Mouse (Mus musculus): ENCODE measurements around the gene Mapkbp1. TPM values are rescaled to one million over a fixed set of nuclear protein-coding genes. Genes with fewer than 3 reads are reported as not detected.
A peak's percentile ranks its signal among the peaks of the same experiment; 100 is the strongest.

Mapkbp1 gene
- polyA plus RNA-seq, 1 experiment from 2014 or later: 6.8 TPM

DNA sequence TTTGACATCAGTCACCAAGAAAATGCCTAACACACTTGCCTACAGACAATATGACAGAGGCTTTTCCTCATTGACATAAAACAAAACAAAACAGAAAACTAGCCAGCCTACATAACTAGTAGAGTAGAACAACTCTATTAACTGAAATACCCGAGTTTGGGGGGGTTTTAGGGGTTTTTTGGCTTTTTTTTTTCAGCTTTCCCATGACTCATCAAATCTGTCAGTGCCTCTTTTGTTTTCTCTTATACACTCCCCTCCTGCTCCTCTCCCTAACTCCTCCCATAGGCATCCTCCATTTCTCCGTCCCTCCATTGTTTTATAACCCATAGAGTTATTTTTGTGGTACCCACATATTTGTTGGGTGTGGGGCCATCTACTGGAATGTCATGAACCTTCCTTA, 21.0 kb downstream of the Mapkbp1 start:
- Histone ChIP-seq H3K9ac (replicated peaks) (no peak overlapping the region), H3K27me3 (replicated peaks) (no peaks in the 10 kb centered on the region), H3K4me2 (no peak overlapping the region), H3K27ac (replicated peaks) (no peak overlapping the region), H3K36me3 (0 out of 2 replicates have a peak, but pooled peaks cover 6% of the 10 kb centered on the region), H3K9me3 (replicated peaks) (no peaks in the 10 kb centered on the region), H3K4me3 (replicated peaks) (no peak overlapping the region), H3K4me1 (peaks cover 19% of the 10 kb centered on the region; the same call in 1 of the 2 replicates)
- ATAC-seq (ENCODE audit: low FRiP score): no peak
- 53% methylated on average over 2 of the region's 2 CpGs for WGBS

DNA sequence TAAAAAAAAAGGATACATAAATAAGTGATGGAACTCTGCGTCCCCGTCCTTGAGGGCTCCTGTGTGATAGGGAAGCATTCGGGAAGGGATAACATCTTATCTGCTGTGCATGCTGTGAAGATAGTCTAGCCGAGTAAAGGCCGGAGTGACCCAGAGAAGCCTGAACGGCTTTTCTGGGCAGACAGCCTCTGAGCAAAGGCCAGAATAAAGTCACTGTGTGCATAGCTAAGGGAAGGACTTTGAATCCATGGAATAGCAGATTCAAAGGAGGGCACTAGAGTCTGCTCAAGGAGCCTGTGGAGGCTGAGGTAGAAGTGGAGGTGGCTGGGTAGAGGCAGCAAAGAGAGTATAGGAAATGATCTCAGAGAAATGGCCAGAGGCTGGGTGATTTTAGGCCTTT, 22.3 kb downstream of the Mapkbp1 start:
- no peak overlapping the region for H3K4me2 ChIP-seq
- peaks cover 19% of the 10 kb centered on the region; the same call in 1 of the 2 replicates for H3K4me1 ChIP-seq
- H3K27ac ChIP-seq (replicated peaks): peak overlapping the region; percentile 68
- peaks cover 15% of the 10 kb centered on the region; the same call in 1 of the 2 replicates for H3K36me3 ChIP-seq
- no peaks in the 10 kb centered on the region for H3K27me3 ChIP-seq (replicated peaks)
- no peak for ATAC-seq (ENCODE audit: low FRiP score)
- H3K9ac ChIP-seq (replicated peaks): no peak overlapping the region
- H3K4me3 ChIP-seq (replicated peaks): no peak overlapping the region
- WGBS: 92% methylated on average over 6 of the region's 6 CpGs
- H3K9me3 ChIP-seq (replicated peaks): no peaks in the 10 kb centered on the region

DNA sequence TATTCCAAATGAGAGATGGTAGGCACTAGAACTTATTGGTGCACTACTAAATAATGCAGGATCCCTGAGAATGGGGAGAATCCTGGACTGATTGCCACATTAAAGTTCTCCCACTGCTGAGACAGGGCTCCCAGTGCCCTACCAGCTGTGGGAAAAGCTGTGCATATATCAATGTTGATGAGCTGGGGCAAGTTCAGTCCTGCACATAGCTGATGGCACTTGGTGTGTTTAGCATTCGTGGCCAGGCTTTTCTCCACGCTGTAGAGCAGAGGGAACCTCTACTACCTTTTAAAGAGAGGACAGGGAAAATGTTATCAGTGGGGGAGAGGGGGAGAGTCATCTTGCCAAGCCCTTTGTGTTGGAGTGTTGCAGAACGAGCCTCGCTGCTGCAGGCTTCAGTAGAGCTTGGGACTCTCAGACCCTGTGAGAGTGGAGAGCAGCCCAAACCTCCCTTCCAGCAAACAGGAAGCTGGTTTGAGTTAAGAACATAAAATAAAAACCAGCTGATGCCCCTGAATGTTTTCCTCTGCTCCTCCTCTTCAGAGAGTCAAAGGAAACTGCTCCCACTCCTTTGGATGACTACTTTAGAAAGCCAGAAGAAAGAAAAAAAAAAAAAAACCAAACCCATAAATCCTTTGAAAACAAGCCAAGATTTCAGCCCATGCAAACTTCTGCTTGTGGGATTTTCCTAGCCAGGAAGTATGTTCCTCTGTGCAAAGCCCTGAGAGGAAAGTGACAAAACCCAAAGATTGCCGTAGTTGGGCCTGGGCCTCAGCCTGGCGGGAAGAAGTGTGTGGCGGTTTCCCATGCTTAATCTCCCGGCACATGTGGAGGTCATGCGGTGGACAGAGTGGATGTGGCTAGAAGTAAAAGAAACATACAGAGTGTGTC, 23.1 kb downstream of the Mapkbp1 start:
- H3K4me3 ChIP-seq (replicated peaks): no peak overlapping the region
- peaks cover 19% of the 10 kb centered on the region; the same call in 1 of the 2 replicates for H3K4me1 ChIP-seq
- H3K9ac ChIP-seq (replicated peaks): no peak overlapping the region
- H3K27me3 ChIP-seq (replicated peaks): no peaks in the 10 kb centered on the region
- H3K9me3 ChIP-seq (replicated peaks): no peaks in the 10 kb centered on the region
- H3K36me3 ChIP-seq: peaks cover 19% of the 10 kb centered on the region; the same call in 1 of the 2 replicates
- peak overlapping the region; percentile 68 for H3K27ac ChIP-seq (replicated peaks)
- no peak overlapping the region for H3K4me2 ChIP-seq
- 63% methylated on average over 9 of the region's 9 CpGs for WGBS
- ATAC-seq (ENCODE audit: low FRiP score): no peak

DNA sequence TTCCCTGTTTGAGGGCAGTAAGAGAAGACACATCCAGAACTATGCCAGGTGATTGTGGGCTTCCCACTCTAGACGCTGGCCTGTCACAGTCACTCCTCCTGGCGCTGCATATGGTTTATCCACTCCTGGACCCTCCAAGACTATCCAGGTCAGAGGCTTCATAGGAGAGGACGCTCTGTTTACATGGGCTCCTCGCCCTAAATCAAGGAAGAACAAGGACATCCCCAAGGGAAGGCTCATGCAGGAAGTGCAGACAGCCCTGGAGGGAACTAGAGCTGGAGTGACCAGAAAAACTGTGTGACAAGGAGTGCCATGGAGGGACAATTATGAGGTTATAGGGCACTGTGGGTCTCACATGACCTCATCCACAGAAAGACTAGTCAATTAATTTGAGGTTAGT, 24.9 kb downstream of the Mapkbp1 start:
- no peaks in the 10 kb centered on the region for H3K9me3 ChIP-seq (replicated peaks)
- ATAC-seq (ENCODE audit: low FRiP score): no peak
- no peaks in the 10 kb centered on the region for H3K27me3 ChIP-seq (replicated peaks)
- H3K9ac ChIP-seq (replicated peaks): no peak overlapping the region
- H3K36me3 ChIP-seq: peaks cover 21% of the 10 kb centered on the region; the same call in 1 of the 2 replicates
- WGBS: 85% methylated on average over 4 of the region's 4 CpGs
- no peak overlapping the region for H3K4me3 ChIP-seq (replicated peaks)
- H3K27ac ChIP-seq (replicated peaks): no peak overlapping the region; the same call in 1 of the 2 replicates
- no peak overlapping the region for H3K4me2 ChIP-seq
- peaks cover 24% of the 10 kb centered on the region; the same call in 1 of the 2 replicates for H3K4me1 ChIP-seq

DNA sequence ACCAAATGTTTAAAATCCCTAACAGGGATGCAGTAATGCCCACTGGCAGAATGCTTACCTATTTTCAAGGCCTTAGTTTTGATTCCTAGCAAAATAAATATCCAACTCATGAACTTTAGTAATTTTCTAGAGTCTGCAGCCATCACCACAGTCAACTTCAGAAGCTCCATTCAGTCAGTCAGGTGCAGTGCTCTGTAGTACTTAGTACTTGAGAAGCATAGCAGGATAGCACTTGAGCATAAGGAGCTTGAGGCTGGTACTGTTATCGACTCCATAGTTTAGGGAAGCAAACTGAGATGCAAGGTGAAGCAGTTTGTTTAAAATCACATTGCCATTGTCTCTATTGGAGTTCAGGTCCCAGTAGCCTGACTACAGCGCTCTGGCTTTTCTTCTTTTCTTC, 27.2 kb downstream of the Mapkbp1 start:
- no peaks in the 10 kb centered on the region for H3K9me3 ChIP-seq (replicated peaks)
- WGBS: 98% methylated on average over 2 of the region's 2 CpGs
- ATAC-seq (ENCODE audit: low FRiP score): no peak

DNA sequence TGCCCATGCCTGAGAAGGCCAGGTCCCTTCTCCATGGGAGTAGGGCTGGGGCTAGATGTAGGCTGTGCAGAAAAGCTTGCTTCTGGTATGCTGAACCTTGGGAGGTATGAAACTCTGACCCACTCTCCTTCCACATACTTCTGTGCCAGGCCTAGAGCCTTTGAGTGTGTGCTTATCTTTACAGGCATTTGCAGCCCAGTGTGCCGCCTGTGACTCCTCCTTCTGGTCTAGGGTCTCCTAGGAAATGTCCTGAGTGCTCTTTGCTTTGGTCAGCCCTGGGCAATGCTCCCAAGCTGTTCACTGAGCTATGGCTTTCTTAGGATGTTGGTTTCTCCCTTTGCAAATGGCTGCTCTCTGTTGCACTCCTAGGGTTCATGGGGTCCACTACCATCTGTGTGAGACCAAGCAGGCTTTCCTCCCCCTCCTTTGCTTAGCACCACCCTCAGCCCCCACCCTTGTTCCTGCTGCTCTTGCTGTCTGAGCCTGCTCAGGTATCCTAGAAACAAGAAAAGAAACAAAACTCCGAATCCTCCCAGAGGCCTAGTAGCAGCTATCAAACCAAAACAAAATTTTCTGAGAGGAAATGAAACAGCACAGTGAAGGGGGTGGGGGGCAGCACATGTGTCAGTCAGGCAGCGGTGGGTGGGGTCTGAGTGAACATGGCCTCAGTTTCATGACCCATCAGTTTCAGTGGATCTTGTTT, 28.5 kb downstream of the Mapkbp1 start:
- Histone ChIP-seq H3K4me1 (peaks cover 12% of the 10 kb centered on the region; the same call in 1 of the 2 replicates), H3K9me3 (replicated peaks) (no peaks in the 10 kb centered on the region), H3K36me3 (peaks cover 25% of the 10 kb centered on the region), H3K9ac (replicated peaks) (no peak overlapping the region), H3K4me2 (no peak overlapping the region), H3K4me3 (replicated peaks) (no peak overlapping the region), H3K27ac (replicated peaks) (no peak overlapping the region), H3K27me3 (replicated peaks) (no peaks in the 10 kb centered on the region)
- no peak for ATAC-seq (ENCODE audit: low FRiP score)
- 80% methylated on average over 3 of the region's 3 CpGs for WGBS

More for the DNA sequence above, 27.2 kb downstream of the Mapkbp1 start:
- Histone ChIP-seq H3K36me3 (peaks cover 25% of the 10 kb centered on the region; the same call in 1 of the 2 replicates), H3K4me2 (no peak overlapping the region), H3K27me3 (replicated peaks) (no peaks in the 10 kb centered on the region), H3K4me1 (peaks cover 23% of the 10 kb centered on the region; the same call in 1 of the 2 replicates), H3K9ac (replicated peaks) (no peak overlapping the region), H3K27ac (replicated peaks) (no peak overlapping the region), H3K4me3 (replicated peaks) (no peak overlapping the region)

DNA sequence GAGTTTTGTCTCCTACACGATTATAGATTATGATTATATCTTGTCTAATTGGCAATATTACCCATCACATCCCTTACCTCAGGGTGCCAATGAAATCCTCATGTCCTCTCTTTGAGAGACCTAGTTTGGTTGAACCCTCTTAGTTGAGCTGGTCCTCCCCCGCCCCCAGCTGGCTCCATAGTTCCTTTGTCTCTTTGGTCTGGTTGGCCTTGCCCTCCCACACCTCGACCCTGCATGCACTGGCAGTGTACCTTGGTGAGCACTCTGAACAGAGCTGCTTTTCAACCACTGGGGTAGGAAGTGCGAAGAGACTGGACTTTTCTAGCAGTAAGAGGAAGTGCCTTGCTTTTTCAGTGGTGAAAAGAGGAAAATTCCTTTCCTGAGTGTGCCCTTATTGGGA, 29.5 kb downstream of the Mapkbp1 start:
- Histone ChIP-seq H3K27ac (replicated peaks) (no peak overlapping the region), H3K27me3 (replicated peaks) (no peaks in the 10 kb centered on the region), H3K4me3 (replicated peaks) (no peak overlapping the region), H3K9ac (replicated peaks) (no peak overlapping the region), H3K9me3 (replicated peaks) (no peaks in the 10 kb centered on the region), H3K4me2 (no peak overlapping the region), H3K4me1 (0 out of 2 replicates have a peak, but pooled peaks cover 8% of the 10 kb centered on the region), H3K36me3 (peaks cover 25% of the 10 kb centered on the region)
- ATAC-seq (ENCODE audit: low FRiP score): no peak
- WGBS: 80% methylated on average over 4 of the region's 4 CpGs

DNA sequence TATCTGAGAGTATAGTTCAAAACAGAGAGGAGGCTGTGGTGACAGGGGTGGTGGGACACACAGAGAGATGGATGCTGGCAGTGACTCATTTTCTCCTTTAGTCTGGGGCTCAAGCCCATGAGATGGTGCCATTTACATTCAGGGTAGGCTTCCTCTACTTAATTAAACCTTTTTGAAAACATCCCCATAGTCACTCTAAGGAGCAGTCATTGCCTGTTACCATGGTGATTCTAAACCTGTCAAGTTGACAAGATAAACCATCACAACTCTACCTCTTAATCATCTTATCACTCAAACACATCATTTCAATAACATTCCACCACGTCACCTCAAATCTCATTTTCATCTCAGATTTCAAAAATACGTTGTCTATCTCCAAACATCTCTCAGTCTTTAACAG, 31.5 kb downstream of the Mapkbp1 start:
- Histone ChIP-seq H3K9me3 (replicated peaks) (no peaks in the 10 kb centered on the region), H3K36me3 (peaks cover 25% of the 10 kb centered on the region), H3K9ac (replicated peaks) (no peak overlapping the region), H3K27ac (replicated peaks) (no peak overlapping the region), H3K4me3 (replicated peaks) (no peak overlapping the region), H3K27me3 (replicated peaks) (no peaks in the 10 kb centered on the region), H3K4me1 (0 out of 2 replicates have a peak, but pooled peaks cover 5% of the 10 kb centered on the region), H3K4me2 (no peak overlapping the region)
- no peak for ATAC-seq (ENCODE audit: low FRiP score)
- WGBS: 91% methylated on average over 2 of the region's 2 CpGs

DNA sequence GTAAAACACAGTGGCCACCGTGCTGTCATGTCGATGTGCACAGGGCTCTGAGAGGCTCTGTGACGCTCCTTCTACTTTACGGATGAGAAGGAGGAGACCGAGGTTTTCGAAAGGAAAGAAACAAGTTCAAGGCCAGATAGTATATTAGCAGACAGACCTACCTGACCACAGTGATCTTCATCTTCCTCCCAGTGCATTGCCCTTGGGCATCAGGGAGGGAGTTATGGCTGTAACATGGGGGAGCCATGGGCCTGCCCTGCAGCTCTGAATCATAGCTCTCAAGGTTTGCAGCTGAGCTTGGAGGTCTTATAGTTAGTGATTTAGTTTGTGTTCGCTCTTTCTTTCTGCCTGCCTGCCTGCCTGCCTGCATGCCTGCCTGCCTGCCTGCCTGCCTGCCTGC, 34.2 kb downstream of the Mapkbp1 start:
- Histone ChIP-seq H3K9ac (replicated peaks) (no peak overlapping the region), H3K27me3 (replicated peaks) (no peaks in the 10 kb centered on the region), H3K36me3 (peaks cover 9% of the 10 kb centered on the region), H3K4me2 (no peak overlapping the region), H3K4me3 (replicated peaks) (no peak overlapping the region), H3K27ac (replicated peaks) (no peak overlapping the region), H3K4me1 (no peaks in the 10 kb centered on the region), H3K9me3 (replicated peaks) (no peaks in the 10 kb centered on the region)
- WGBS: 97% methylated on average over 7 of the region's 7 CpGs
- ATAC-seq (ENCODE audit: low FRiP score): no peak

DNA sequence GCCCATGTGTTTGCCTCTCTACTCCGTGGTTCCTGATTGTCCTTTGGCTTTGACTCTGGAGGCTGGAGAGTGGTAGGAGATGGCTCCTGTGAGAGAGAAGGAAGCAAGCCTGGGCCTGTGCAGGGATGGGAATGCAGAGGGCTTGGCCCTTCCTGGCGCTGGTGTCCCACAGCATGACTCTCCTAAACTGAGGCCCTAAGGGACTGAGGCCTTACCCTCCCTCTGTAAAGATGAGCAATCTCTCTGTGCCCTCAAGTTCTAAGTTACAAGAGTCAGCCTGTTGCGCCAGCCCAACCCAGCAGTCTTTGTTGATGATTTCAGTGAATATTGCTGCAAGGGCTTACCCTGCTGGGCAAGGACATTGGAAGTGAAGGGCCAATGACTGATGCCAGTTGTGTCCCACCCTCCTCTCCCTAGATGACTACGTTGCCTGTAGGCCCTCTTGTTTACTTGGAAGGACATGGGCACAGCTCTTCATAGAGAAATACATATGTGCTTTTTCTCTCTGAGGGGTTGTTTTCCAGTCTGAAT, 35.2 kb downstream of the Mapkbp1 start:
- Histone ChIP-seq H3K4me2 (no peak overlapping the region), H3K36me3 (peaks cover 14% of the 10 kb centered on the region), H3K4me1 (no peaks in the 10 kb centered on the region), H3K27ac (replicated peaks) (no peak overlapping the region; the same call in 1 of the 2 replicates), H3K27me3 (replicated peaks) (no peaks in the 10 kb centered on the region), H3K4me3 (replicated peaks) (no peak overlapping the region), H3K9me3 (replicated peaks) (no peaks in the 10 kb centered on the region), H3K9ac (replicated peaks) (no peak overlapping the region)
- no peak for ATAC-seq (ENCODE audit: low FRiP score)
- WGBS: 92% methylated on average over 4 of the region's 4 CpGs

DNA sequence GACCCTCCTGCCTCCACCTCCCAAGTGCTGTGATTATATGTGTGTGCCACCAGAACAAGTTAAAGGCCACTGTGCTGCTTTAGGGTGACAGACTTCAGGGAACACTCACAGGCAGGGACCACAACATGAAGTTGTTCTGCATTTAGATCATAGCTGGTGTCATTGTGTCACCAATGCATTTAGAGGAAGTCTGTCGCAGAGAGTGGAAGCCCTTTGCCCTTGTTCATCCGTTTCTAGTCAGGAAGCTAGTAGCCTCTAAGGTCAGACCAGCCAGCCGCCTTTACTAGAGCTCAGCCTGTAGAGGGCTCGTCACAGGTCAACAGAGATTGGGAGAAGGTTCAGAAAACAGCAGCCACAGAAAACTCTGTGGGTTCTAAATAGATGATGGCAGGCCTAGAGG, 36.2 kb downstream of the Mapkbp1 start:
- H3K9me3 ChIP-seq (replicated peaks): no peaks in the 10 kb centered on the region
- no peak overlapping the region for H3K4me3 ChIP-seq (replicated peaks)
- 78% methylated on average over 4 of the region's 4 CpGs for WGBS
- no peaks in the 10 kb centered on the region for H3K27me3 ChIP-seq (replicated peaks)
- no peaks in the 10 kb centered on the region for H3K4me1 ChIP-seq
- no peak overlapping the region for H3K27ac ChIP-seq (replicated peaks)
- H3K9ac ChIP-seq (replicated peaks): no peak overlapping the region
- peaks cover 23% of the 10 kb centered on the region for H3K36me3 ChIP-seq
- H3K4me2 ChIP-seq: no peak overlapping the region
- no peak for ATAC-seq (ENCODE audit: low FRiP score)

Measured in neural tube, embryonic 15.5 days (tissue).